Mouse (Mus musculus) G1E (cell line): Measurements from ENCODE around the gene Zic5.

Source experiments
- CTCF ChIP-seq: IDR thresholded peaks from 2 replicates; pipeline ENCODE4 v1.5.1; 2012; ENCODE audit warnings: low read depth, low read length, inconsistent platforms, mixed read lengths
- GATA1 ChIP-seq: IDR thresholded peaks from 2 replicates; pipeline ENCODE4 v1.6.1; 2012; ENCODE audit warnings: borderline replicate concordance, low read length, inconsistent platforms, mixed read lengths
- POLR2AphosphoS5 ChIP-seq: IDR thresholded peaks from 2 replicates; pipeline ENCODE4 v1.6.1; 2012; ENCODE audit warnings: low read depth, low read length, inconsistent platforms; ENCODE audit not compliant: insufficient replicate concordance
- TAL1 ChIP-seq: conservative IDR thresholded peaks from 2 replicates; pipeline ENCODE4 v1.6.1; 2012; ENCODE audit warnings: low read depth, low read length, inconsistent platforms, mixed read lengths

DNA sequence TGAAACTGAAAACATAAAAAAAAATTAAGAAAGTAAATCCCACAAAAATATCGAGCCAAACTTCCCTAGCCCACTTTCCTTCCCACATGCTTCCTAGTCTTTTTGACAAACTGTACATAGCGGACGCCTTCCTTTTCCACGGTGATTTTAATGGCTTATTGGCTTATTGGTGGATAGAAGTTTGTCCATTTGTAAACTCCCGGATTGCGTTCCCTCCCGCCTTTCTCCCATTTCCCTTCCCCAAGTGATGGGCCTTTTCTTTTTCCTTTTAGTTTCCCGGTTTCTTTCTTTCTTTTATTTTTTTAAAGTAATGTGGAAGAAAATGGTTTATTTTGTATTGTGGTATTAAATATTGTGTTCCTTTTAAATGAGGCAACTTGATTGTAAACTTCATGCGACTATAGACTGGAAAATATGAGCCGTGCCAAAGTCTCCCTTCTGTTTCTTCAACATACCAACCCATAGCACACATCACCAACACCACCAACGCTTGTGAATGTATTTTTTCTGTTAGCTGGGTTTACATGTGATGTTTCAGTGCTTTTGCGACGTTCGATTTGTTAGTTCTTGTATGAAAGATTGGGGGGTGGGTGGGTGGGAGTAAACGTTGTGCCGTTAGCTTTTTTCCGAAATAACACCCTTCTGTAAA lies 14.1 kb upstream of the Zic5 start:
- no peak for TF ChIP-seq CTCF
- TF ChIP-seq TAL1: no peak
- no peak for TF ChIP-seq GATA1
- TF ChIP-seq POLR2AphosphoS5: no peak
